Mouse (Mus musculus): ENCODE data around the gene Ppp1r7.
"Not testable (repeated sequence)": the region's sequence is repeated elsewhere in the genome, so short reads cannot be mapped to it uniquely, and the experiment has no call there.

Ppp1r7 gene

DNA sequence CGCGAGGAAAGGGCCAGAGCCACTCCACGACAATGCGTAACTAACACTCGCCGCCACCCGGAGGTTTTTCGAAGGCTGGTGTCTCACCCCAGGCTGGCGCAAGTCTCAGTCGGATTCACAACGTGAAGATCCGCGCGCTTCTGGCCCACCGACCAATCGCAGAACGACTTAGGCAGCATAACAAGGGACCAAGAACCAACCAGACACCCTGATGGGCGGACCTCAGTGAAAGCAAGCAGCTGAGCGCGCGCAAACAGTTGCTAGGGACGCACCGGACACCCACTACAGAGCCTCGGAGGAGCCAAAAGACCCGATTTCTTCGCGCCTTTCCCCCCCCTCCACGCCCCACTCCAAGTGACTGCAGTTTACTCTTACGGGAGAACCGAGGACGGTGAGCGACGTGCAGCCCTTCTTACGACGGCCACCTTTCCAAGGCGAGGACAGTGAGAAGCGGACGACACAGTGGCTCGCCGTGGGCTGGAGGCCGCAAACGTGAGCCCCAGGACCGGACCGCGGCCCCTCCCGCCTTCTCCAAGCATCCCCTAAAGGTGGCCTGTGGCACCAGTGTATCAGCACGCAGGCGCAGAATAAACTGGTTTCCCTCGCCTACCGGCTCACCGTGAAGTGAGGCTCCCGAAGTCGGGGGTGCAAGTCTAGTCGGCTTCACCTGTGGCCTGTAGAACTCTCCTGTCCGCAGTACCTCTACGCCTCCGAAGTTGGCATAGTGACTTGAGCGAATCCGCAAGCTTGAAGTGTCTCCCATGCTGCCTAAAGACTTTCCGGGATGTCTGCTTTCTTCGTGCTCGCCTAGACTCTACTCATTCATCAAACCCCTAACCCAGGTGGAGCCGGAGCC, at the start of gene Ppp1r7, which contains the start of gene Pask:
TSS of gene Ppp1r7 (plus strand) at position 207 of the 856 bp plus-strand sequence.
TSS of gene Pask (minus strand) at position 835 of the 856 bp plus-strand sequence.
- DNase-seq (ENCODE audit: low read depth), result peak; percentile 88

DNA sequence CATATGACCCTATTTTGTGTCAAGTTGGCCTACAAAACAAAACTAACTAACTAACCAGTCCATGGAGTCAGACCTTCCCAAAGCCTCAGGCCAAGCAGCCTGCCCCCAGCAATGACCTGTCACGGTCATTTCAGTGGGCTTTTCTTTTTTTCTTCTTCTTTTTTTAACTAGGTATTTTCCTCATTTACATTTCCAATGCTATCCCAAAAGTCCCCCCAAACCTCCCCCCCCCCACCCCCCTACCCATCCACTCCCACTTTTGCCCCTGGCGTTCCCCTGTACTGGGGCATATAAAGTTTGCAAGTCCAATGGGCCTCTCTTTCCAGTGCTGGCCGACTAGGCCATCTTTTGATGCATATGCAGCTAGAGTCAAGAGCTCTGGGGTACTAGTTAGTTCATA, 48.2 kb upstream of the Ppp1r7 start:
- not testable (repeated sequence) for DNase-seq (ENCODE audit: low read depth)

DNA sequence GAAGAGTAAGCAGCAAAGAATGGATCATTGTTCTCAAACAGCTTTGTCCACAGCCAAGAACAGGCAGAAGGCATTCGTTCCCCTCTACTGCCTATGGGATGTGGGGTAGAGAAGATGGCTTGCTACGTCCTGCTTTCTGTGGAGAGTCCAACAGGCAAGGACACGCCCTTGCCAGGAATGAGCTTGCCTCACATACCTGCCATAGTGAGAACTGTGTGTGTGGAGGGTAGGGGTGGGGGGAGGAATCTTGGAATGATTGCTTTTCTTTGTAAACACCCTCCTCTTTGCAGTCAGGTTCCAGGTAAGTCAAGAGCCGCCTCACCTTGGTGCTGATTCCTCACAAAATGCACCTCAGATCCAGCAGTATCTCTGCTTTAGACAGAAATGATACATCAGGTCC, 42.9 kb upstream of the Ppp1r7 start:
- DNase-seq (ENCODE audit: low read depth), result no peak

DNA sequence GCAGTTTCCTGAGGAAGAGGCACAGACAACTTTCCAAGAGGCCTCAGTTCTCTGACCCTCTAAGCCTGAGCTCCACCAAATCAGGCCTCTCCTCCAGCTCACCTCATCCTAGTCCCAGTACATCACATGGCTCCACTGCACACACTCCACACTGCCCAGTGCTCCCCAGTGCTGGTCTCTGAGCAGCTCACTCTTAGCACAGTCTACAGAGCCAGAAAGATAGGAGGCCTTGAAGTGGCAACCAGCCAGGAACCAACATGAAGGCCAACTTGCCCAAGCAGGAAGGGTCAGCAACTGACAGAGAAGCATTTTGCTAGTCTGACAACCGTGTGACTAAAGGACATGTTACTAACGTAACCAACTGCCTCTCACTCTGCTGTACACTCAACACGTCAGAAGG, 42.1 kb upstream of the Ppp1r7 start:
- DNase-seq (ENCODE audit: low read depth), result no peak

DNA sequence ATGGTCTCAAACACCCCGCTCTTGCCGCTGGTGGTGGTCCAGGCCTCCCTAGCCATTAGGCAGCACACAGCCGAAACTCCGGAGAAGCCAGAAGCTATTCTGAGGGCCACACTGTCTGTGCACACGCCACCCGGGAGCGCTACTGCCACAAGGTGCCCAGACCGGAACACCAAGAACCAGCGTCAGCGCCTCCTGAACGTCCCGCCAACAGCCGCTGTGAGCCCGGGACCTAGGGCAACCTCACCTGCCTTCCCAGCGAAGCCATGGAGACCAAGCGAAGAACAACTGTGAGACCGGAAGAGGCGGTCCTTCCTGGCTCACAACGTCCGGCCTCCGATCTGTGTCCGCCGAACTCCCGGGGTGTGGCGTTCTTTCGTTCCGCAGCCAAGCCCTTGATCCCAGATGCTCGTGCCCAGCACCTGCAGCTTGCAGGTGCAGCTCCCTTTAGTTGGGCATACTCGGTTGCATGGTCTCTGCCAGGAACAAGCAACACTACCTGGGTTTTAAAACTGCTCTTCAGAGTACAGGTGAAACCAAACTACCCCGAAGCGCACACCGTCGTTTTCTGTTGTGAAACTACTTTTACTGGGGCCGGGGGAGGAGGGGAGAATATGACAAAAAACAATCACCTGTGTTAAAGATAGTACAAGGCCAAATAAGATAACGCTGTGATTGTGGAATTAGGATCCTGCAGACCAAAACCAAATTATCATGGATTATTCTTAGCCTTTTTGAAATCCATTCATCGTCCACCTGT, 36.9 kb upstream of the Ppp1r7 start, which contains the start of gene Mterf4:
TSS of gene Mterf4 (minus strand) at position 335 of the 757 bp plus-strand sequence.
- peak; percentile 40 for DNase-seq (ENCODE audit: low read depth)

DNA sequence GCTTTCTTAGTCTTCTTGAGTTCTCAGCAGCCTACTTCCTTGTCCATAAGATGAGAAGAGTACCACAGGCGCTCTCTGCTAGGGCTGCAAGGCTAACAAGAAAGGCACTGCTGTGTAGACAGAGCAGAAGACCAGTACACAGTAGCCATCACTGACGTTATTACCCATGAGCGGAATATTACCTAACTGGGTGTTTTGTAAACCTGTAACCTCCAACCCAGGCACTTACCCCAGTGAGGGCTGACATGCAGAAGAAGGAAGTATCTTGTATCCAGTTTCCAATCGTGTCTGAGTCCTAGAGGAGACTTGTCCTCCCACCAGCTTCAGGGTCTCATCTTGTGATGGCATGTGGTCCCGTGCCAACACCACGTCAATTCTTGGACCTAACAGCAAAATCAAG, 18.7 kb upstream of the Ppp1r7 start:
- DNase-seq (ENCODE audit: low read depth), result no peak

DNA sequence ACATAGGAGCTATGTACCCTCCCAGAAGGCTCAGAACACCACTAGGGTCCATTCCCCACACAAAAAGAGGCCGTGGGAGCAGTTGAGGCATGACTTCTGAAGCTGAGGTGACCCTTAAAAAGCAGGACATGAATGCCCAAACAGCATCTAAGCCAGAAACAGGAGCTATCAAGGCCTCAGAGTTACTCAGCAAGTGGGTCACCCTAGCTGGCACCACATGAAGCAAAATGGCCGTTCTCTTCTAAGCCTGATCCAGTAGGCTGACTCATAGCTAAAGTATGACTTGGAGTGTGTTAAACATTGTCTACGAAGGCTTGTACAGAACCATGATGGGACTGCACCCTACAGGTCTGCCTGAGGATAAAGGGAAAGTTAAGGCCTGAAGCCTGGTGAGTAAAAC, 16.2 kb upstream of the Ppp1r7 start:
- no peak for DNase-seq (ENCODE audit: low read depth)

DNA sequence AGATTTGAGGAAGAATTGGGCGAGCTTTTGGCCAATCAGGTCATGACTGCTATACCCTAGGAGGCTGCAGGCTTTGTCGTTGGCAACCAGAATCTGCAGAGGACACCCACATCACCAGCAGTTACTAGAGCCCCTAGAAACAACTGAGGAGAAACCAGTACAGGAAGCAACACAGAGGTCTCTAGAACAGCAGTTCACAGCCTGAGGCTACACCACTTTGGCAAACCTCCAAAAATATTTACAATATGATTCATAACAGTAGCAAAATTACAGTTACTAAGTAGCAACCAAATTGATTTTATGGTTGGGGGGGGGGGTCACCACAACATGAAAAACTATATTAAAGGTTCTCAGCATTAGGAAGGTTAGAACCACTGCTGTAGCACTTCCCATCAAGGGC, 8.0 kb upstream of the Ppp1r7 start:
- DNase-seq (ENCODE audit: low read depth), result no peak

DNA sequence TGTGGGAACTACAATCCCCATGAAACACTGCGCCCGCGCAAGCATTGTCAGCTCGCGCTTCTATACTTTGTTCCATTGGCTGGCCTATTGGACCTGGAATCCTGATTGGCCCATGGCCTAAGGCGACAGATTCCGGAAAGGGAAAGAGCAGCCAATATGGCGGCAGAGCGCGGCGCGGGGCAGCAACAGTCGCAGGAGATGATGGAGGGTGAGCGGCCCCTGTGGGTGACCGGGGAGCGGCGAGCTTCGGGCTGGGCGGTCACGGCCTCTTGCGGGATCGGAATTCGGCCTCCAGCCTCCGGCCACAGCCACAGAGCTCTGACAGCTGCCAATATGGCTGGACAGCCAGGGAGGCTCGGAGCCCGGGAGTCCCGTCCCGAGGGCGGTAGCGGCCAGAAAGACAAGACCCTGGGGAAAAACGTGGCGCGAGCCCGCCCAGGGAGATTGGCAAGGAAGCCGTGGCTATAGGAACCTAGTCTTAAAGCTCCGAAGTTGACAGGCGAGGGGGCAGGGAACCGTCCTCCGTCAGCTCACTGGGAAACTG, 922 bp downstream of the Ppp1r7 start:
- DNase-seq (ENCODE audit: low read depth), result peak; percentile 91

DNA sequence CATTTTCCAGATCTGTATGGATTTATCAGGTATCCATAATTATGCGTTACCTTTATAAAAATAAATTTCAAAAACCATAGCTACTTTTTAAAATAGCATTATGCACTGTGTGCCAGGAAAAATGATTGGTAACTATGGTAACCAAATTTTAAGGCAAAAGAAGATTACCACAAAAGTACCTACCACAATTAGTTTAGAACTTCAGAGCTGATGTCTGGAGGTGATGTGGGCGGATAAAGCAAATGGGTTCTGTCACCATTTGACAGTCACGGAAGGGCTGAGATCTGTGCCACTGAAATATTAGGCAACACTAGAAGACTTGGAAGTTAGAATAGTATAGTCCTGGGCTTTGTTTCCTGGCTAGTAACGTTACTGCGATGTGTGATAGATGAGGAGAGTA, 4.5 kb downstream of the Ppp1r7 start:
- no peak for DNase-seq (ENCODE audit: low read depth)

DNA sequence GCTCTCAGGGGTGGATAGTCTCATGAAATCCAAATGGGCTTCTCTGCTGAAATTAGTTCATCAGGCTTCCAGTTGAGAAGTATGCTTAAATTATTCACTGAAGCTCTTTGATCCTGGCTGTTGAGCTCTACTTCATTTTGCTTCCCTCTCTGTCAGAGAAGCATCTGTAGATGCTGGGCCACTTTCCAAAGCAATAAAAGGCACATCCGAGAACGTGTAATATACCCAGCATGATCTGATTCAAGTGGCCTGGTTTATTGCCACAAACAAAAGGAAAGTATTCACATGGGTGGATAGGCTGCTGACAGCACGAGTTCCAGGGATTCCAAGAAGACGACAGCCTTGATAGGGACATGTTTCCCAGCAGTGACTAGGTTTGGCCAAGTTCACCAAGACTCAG, 7.0 kb downstream of the Ppp1r7 start:
- DNase-seq (ENCODE audit: low read depth), result no peak

DNA sequence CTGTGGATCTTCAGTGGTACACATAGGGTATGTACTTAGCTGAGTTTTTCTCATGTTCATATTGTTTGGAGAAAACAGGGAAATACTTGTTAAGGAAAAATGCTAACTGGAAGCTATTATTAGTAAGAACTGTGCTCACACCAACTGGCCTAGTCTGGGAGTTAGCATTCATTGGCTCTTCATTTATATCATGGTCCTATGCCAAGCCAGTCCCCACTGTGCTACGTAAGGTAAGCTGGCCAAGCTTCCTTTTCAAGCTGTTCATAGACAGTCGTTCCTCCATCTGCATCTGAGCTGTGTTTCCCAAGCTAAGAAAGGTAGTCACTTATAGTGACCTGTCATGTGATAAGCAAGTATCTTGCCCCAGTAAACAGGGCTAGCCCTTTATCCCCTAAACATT, 10.1 kb downstream of the Ppp1r7 start:
- no peak for DNase-seq (ENCODE audit: low read depth)

DNA sequence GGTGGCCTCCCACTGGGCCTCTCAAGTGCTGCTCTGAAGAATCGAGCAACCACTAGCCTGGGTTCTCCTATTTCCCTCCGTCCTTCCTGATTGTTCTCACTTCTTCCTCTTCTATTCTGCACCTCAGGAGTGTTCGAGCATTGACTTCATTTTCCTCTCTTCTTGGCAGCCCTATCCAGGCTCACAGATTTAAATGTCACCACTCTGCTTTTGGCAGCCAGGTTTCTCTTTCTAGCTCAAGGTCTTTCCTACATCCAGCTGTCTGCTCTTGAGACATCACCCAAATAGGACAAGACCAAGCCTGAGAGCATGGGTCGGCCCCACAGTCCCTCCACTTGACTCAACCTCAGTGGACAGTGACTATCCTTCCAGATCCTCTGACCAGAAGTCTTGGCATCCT, 20.0 kb downstream of the Ppp1r7 start:
- no peak for DNase-seq (ENCODE audit: low read depth)

DNA sequence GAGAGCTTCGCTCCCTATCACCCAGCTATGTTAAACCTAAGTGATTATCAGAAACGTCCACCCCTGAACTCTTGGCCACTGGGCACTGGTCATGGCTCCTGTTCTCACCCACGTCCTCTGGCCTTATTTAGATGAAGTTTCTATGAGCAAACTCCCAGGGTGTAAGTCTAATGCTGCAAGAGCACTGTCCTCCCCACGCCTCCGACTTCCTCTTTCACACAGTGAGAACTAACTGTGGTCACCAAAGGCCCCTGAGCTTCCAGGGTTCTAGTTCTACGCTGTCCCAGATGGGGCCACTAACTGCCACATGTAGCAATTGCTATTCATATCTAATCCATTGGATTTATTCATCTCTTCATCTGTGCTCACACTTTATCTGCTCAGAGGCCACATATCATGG, 23.0 kb downstream of the Ppp1r7 start:
- no peak for DNase-seq (ENCODE audit: low read depth)

DNA sequence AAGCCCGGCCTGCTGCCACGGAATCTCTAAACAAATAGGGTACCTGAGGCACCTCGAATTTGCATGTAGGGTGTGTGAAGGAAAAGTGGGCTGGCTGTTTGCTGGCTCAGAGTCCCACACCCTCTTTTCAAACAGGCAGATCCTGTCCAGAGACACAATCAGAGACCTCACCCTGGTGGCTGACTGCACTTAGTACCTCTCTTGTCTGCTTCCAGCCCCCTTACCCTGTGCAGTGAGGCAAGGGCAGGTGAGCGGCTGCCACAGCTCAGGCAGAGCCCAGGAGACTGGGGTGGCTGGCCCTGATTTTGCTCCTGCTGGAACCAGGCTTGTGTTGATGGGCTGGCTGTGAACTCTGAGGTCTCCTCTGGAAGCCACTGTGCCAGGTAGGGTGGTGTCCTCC, 31.0 kb downstream of the Ppp1r7 start, which contains the start of gene Ano7:
TSS of gene Ano7 (plus strand) at position 266 of the 400 bp plus-strand sequence.
- DNase-seq (ENCODE audit: low read depth), result no peak

DNA sequence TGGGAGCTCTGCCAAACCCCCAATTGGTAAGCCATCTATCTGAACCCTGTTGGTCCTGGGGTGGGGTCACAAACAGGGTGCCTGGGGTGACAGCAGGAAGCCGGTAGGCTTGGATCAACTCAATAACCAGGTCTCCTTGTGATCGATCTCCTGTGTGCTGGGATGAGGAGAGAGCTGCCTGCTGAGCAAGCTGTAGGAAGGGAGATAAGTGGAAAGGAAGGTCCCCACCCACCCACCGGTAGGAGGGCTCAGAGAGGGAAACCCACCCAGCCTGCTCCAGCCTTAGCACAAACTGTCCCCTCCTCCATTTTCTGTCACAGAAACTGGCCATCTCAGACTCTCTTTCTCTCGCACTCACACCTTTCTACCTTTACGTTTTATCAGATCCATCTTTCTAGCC, 34.7 kb downstream of the Ppp1r7 start:
- DNase-seq (ENCODE audit: low read depth), result no peak

DNA sequence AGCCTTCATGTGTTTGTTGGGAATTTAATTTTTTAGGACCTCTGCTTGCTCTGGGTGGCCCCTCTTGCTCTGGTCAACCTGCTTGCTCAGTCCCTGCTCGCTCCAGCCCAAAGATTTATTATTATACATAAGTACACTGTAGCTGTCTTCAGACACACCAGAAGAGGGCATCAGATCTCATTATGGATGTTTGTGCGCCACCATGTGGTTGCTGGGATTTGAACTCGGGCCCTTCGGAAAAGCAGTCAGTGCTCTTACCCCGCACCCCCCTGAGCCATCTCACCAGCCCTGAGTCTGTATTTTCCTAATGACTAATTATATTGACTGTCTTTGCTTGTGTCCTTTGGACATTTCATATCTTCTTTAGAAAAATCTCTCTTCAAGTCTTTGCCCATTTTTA, 36.5 kb downstream of the Ppp1r7 start:
- no peak for DNase-seq (ENCODE audit: low read depth)

DNA sequence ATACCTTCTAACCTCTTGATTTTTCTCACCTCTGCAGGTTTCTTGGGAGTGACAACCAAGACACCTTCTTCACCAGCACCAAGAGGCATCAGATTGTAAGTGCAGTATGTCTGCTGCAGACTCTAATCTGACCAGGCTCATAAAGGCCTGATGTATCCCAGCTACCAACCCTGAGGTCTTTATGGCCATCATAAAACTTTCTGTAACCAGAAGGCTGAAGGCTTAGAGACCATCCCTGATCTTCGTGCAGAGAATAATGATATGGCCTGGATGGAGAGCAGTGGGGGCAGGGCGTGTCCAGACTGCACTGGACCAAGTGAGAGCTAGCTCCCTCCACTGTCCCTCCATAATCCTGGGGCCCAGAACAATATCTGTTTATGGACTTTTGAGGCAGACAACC, 44.5 kb downstream of the Ppp1r7 start:
- no peak for DNase-seq (ENCODE audit: low read depth)

DNA sequence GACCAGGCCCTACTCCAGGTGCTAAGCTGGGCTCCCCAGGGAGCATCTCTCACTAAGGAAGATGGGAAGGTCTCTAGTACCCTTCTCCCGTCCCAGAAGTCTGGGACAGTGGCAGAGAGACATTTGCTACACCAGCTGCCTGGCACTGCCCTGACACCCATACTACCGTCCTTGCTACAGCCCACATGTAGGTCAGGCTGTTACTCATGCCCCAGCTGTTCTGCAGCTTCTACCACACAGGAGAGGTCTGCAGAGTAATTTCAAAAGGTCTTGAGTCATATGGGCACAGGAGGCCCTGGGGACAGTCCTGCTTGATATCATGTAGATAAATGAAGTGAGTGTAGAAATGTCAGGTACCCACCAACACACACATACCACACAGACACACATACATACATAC, 46.3 kb downstream of the Ppp1r7 start:
- no peak for DNase-seq (ENCODE audit: low read depth)

DNA sequence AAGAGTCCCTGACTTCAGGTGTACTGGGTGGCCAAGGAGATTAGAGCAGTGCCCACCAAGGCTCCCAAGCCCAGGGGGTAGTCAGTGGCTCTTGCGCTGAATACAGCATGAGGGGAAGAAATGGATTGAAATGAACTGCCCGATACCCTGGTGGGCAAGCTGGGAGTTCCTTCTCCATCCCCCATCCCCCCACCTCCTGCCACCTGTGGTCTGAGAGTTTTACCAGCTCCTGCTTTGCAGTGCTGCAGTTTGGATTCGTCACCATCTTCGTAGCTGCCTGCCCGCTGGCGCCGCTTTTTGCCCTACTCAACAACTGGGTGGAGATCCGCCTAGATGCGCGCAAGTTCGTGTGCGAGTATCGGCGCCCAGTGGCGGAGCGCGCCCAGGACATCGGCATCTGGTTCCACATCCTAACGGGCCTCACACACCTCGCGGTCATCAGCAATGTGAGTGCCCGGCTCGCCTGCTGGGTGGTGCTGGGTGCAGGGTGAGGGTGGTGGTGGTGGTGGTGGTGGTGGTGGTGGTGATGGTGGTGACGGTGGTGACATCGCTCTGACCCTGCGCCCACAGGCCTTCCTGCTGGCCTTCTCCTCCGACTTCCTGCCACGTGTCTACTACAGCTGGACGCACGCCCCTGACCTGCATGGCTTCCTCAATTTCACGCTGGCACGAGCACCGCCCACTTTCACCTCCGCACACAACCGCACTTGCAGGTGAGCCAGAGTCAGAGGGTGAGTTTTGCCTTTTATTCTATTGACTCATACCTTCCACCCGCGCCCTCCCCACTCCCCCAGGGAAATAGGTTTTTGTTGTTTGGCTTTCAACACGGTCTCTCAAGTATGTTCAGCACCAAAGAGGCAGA, 58.8 kb downstream of the Ppp1r7 start:
- no peak for DNase-seq (ENCODE audit: low read depth)

DNA sequence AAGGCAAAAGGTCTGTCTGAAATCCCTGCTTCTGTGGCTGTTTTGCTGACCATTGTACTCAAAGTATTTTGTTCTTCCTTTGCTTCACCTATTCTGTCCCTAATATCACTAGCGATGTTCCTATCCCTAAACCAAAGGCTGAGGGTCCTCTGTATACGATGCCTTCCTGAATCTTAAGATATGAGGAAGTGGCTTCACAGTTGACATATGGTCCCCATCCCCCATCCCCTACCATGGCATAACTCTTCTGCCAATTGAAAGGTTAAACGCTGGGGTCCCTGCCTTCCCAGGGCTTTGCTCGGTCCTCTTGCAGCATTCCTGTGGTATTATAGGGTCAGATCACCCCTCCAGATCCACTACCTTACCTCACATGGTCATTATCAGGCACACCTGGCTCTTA, 60.7 kb downstream of the Ppp1r7 start:
- no peak for DNase-seq (ENCODE audit: low read depth)

Data from fibroblast of lung, adult 2 months (primary cell).